Mouse (Mus musculus) limb, embryonic 11.5 days (tissue): ENCODE measurements around the gene Cdc42. TPM values are rescaled to one million over a fixed set of nuclear protein-coding genes. Genes with fewer than 3 reads are reported as not detected.

Source experiments
- ATAC-seq: fragments of 200-750 bp; cut with Nextera tagmentation; 2 replicates; pipeline ENCODE4 v1.8.0; 2017; ENCODE audit warnings: low read depth; ENCODE audit not compliant: insufficient number of reproducible peaks, low FRiP score, low TSS enrichment
- DNase-seq: peaks from one replicate; pipeline ENCODE4 v3.0.0-alpha.2; 2015; ENCODE audit warnings: low spot score
- H3K27ac ChIP-seq: fragments of 300-500 bp; sonication (generic); replicated peaks from 2 replicates; pipeline ENCODE4 v1.5.1; 2014; ENCODE audit warnings: low read depth, mild to moderate bottlenecking, low read length
- H3K27me3 ChIP-seq: fragments of 300-500 bp; sonication (generic); 2 replicates; pipeline ENCODE4 v1.6.1; 2014; ENCODE audit warnings: mild to moderate bottlenecking, low read length, mixed read lengths; ENCODE audit not compliant: control insufficient read depth, insufficient read depth
- H3K36me3 ChIP-seq: fragments of 300-500 bp; sonication (generic); 2 replicates; pipeline ENCODE4 v1.6.1; 2014; ENCODE audit warnings: mild to moderate bottlenecking, low read length, moderate library complexity, mixed read lengths; ENCODE audit not compliant: control insufficient read depth, insufficient read depth
- H3K4me1 ChIP-seq: fragments of 300-500 bp; sonication (generic); 2 replicates; pipeline ENCODE4 v1.6.1; 2014; ENCODE audit warnings: low read length, mixed read lengths; ENCODE audit not compliant: control insufficient read depth, insufficient read depth
- H3K4me2 ChIP-seq: fragments of 300-500 bp; sonication (generic); 2 replicates; pipeline ENCODE4 v1.6.1; 2014; ENCODE audit warnings: low read depth, mild to moderate bottlenecking, moderate library complexity; ENCODE audit not compliant: severe bottlenecking
- H3K4me3 ChIP-seq: fragments of 300-500 bp; sonication (generic); 2 replicates; pipeline ENCODE4 v1.5.1; 2014; ENCODE audit warnings: low read depth, low read length
- H3K9ac ChIP-seq: fragments of 300-500 bp; sonication (generic); 2 replicates; pipeline ENCODE4 v1.6.1; 2014; ENCODE audit warnings: mild to moderate bottlenecking, low read length
- H3K9me3 ChIP-seq: fragments of 300-500 bp; sonication (generic); 2 replicates; pipeline ENCODE4 v1.6.1; 2016; ENCODE audit warnings: low read length; ENCODE audit not compliant: control insufficient read depth
- WGBS: fragments of 180-500 bp; shearing (Covaris S2); extraction: QIAGEN DNeasy Blood & Tissue Kit; methylation state at CpG from one replicate; pipeline ENCODE4 v1.1.7; 2014; 5-methylcytosine and 5-hydroxymethylcytosine counted together
- polyA plus RNA-seq: library from polyadenylated mRNA; unstranded; fragments of >200 nt; fragmentation: Nextera tagmentation; extraction: Ambion mirVana; gene quantifications from 2 replicates; pipeline ENCODE4 v1.2.1, GENCODE M21; 2014

Gene Cdc42
- polyA plus RNA-seq, 1 experiment from 2014 or later: 621 TPM

DNA sequence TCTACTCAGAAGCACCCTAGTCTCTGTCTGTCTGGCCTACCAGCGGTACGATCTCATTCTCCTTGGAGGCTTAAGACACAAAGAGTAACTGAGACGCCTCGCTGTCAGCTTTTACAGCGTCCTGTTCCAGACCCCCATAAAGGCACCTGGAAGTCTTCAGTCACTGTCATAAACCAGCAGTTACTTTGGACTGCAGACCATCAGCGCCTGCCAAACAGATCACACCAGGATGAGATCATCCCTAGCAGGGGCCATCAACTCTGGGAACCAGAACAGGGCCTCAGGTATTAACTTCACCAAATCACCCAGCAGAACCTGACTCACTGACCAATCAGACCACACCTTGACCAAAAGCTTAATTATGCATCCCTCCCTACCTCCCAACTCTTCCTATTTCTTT lies 43.0 kb downstream of the Cdc42 start:
- no peaks in the 10 kb centered on the region for H3K4me1 ChIP-seq
- 27% methylated on average over 6 of the region's 6 CpGs for WGBS
- DNase-seq: no peak
- no peaks in the 10 kb centered on the region for H3K27me3 ChIP-seq
- no peak overlapping the region for H3K27ac ChIP-seq
- no peak overlapping the region for H3K4me3 ChIP-seq
- no peak overlapping the region for H3K9ac ChIP-seq
- H3K4me2 ChIP-seq: no peak overlapping the region
- ATAC-seq: no peak
- H3K9me3 ChIP-seq: no peaks in the 10 kb centered on the region
- peaks cover 5% of the 10 kb centered on the region; the same call in 1 of the 2 replicates for H3K36me3 ChIP-seq

DNA sequence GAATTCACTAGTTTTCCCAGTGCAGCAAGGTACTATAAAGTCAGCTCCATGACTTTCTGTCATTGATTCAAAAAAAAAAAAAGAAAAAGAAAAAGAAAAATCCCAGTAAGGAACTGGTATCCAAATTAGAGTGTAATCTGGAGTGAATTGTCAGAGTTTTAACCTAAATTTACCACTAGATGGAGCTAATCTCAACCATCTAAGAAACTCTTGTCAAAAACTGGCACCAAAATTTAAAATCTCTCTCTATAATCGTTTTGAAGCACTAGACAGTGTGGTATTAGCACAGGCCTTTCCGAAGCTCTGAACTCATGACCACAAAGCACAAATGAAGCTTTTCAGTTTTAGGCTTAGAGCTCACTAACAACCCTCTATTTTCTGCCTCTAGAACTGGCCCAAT lies 44.0 kb downstream of the Cdc42 start:
- DNase-seq: no peak

GRCm38 (mm10) chr4:137308377-137308776 lies 49.1 kb downstream of the Cdc42 start:
- Histone ChIP-seq H3K9me3 (no peaks in the 10 kb centered on the region), H3K4me1 (no peaks in the 10 kb centered on the region), H3K27me3 (no peaks in the 10 kb centered on the region), H3K27ac (no peak overlapping the region), H3K36me3 (no peaks in the 10 kb centered on the region), H3K4me3 (no peak overlapping the region), H3K4me2 (no peak overlapping the region), H3K9ac (no peak overlapping the region)
- DNase-seq (peak; percentile 46), ATAC-seq (no peak)
- WGBS: 63% methylated on average over 5 of the region's 5 CpGs

More for the DNA sequence above, 44.0 kb downstream of the Cdc42 start:
- Histone ChIP-seq H3K9me3 (no peaks in the 10 kb centered on the region), H3K27me3 (no peaks in the 10 kb centered on the region), H3K27ac (no peak overlapping the region), H3K4me1 (no peaks in the 10 kb centered on the region), H3K36me3 (peaks cover 3% of the 10 kb centered on the region; the same call in 1 of the 2 replicates), H3K9ac (no peak overlapping the region), H3K4me3 (no peak overlapping the region), H3K4me2 (no peak overlapping the region)
- 57% methylated on average over 2 of the region's 2 CpGs for WGBS
- no peak for ATAC-seq

DNA sequence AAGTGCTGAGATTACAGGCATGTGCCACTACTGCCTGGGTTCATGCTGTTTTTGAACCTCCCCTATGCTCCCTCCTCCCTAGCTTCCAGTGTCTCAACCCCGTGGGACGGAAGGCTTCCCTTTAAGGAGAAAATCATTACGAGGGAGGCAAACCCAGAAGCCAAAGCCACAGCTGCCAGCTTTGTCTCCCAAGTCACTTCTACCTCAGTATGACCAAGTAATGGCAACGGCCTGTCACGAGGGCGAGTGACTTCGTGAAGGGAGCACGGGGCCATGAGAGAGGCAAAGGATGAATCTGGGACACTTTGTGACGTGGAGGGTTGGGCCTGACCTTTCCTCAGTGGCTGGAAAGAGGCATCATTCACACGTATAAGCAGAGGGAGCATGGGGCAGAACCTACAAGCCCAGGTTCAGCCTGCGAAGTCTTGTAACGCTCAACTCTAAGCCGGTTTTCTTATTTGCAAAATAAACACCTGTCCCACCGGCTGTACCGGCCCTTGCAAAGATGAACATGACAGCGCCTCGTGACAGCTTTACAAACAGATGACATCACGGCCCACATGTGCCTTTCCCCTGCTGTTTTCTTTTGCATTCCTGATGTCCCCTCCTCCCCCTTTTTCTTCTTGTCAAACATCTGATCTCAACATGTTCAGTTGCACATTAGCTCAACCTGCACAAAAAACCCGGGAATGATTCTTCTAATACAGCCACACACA lies 50.4 kb downstream of the Cdc42 start:
- H3K27me3 ChIP-seq: no peaks in the 10 kb centered on the region
- 87% methylated on average over 19 of the region's 19 CpGs for WGBS
- no peaks in the 10 kb centered on the region for H3K4me1 ChIP-seq
- H3K9ac ChIP-seq: no peak overlapping the region
- H3K4me3 ChIP-seq: no peak overlapping the region
- H3K4me2 ChIP-seq: no peak overlapping the region
- H3K27ac ChIP-seq: no peak overlapping the region
- no peaks in the 10 kb centered on the region for H3K36me3 ChIP-seq
- DNase-seq: no peak
- no peaks in the 10 kb centered on the region for H3K9me3 ChIP-seq
- no peak for ATAC-seq

DNA sequence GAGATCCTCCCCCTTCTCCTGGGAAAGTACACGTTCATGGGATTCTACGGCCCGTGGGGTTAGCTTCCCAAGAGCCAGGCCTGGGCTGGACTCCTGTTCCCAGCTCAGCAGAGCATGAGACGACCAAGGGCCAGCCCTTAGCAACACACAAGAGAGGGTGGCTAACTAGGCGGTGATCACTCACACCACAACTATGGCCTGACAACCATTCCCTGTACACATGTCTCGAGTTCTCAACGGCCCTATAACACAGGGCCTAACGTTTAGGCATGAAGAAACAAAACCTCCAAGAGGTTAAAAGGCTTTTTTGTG lies 51.0 kb downstream of the Cdc42 start:
- Histone ChIP-seq H3K9me3 (no peaks in the 10 kb centered on the region), H3K4me3 (no peak overlapping the region), H3K27me3 (no peaks in the 10 kb centered on the region), H3K4me1 (no peaks in the 10 kb centered on the region), H3K4me2 (no peak overlapping the region), H3K9ac (no peak overlapping the region), H3K27ac (no peak overlapping the region), H3K36me3 (no peaks in the 10 kb centered on the region)
- DNase-seq: no peak
- ATAC-seq: no peak
- 50% methylated on average over 8 of the region's 8 CpGs for WGBS

GRCm38 (mm10) chr4:137305831-137306576 lies 51.5 kb downstream of the Cdc42 start:
- Histone ChIP-seq H3K27ac (no peak overlapping the region), H3K36me3 (no peaks in the 10 kb centered on the region), H3K4me3 (no peak overlapping the region), H3K4me1 (no peaks in the 10 kb centered on the region), H3K4me2 (no peak overlapping the region), H3K9me3 (no peaks in the 10 kb centered on the region), H3K27me3 (no peaks in the 10 kb centered on the region), H3K9ac (no peak overlapping the region)
- DNase-seq (no peak), ATAC-seq (no peak)
- WGBS: 54% methylated on average over 13 of the region's 13 CpGs

DNA sequence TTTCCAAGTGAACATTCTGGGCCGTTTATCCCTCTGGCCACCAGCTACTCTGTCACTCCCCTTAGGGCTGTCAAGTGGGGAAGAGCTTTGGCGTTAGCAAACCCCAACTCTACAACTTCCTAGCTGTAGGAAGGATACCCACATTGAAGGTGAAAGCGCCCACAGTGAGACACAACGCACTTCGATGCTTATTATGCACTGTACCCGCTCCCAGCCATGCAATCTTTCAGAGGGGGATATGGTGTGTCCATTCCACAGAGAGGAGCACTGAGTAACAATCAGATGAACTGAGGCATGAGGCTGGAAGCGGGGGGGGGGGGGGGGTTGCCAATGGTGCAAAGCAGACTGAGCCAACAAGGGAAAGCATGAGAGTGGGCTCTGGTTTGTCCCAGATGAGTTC lies 52.5 kb downstream of the Cdc42 start:
- Histone ChIP-seq H3K4me1 (no peaks in the 10 kb centered on the region), H3K27ac (no peak overlapping the region), H3K4me2 (no peak overlapping the region), H3K9me3 (no peaks in the 10 kb centered on the region), H3K36me3 (no peaks in the 10 kb centered on the region), H3K27me3 (no peaks in the 10 kb centered on the region), H3K9ac (no peak overlapping the region), H3K4me3 (no peak overlapping the region)
- 83% methylated on average over 7 of the region's 7 CpGs for WGBS
- no peak for ATAC-seq
- no peak for DNase-seq

- H3K9me3 ChIP-seq: no peaks in the 10 kb centered on the region
- H3K36me3 ChIP-seq: no peaks in the 10 kb centered on the region
- no peaks in the 10 kb centered on the region for H3K27me3 ChIP-seq
- H3K27ac ChIP-seq: no peak overlapping the region
- H3K4me3 ChIP-seq: no peak overlapping the region
- ATAC-seq: no peak
- 91% methylated on average over 7 of the region's 7 CpGs for WGBS
- H3K4me1 ChIP-seq: no peaks in the 10 kb centered on the region
- no peak overlapping the region for H3K9ac ChIP-seq
- DNase-seq: no peak
- no peak overlapping the region for H3K4me2 ChIP-seq
Observed at GRCm38 (mm10) chr4:137304106-137304505, 53.4 kb downstream of the Cdc42 start.
